Mouse (Mus musculus) frontal cortex, postnatal 10 days (tissue): ENCODE results near the gene Pym1.
"Not testable (repeated sequence)": the region's sequence is repeated elsewhere in the genome, so short reads cannot be mapped to it uniquely, and the experiment has no call there.

ENCODE experiments used
- DNase-seq, 2 experiments: peaks; one replicate each; pipeline ENCODE4 v3.0.0; 2022; ENCODE audit warnings: low spot score in 2 of 2, mixed read lengths in 1 of 2

Gene Pym1

GRCm38 (mm10) chr10:128747646-128748251 lies at the start of gene Pym1:
Gene Pym1, plus strand, starts transcription at chr10:128747889.
- DNase-seq: peak; percentile 48 to 53

- no peak for DNase-seq
Observed at GRCm38 (mm10) chr10:128699006-128699405, 48.7 kb upstream of the Pym1 start.

- DNase-seq: no peak
Observed at GRCm38 (mm10) chr10:128699611-128700010, 48.1 kb upstream of the Pym1 start.

GRCm38 (mm10) chr10:128700712-128701111 lies 47.0 kb upstream of the Pym1 start:
- no peak for DNase-seq

GRCm38 (mm10) chr10:128702328-128703007 lies 45.2 kb upstream of the Pym1 start:
- DNase-seq: no peak

GRCm38 (mm10) chr10:128703895-128704294 lies 43.8 kb upstream of the Pym1 start, which contains the start of gene Pmel:
Gene Pmel, plus strand, starts transcription at chr10:128704195.
- no peak for DNase-seq

GRCm38 (mm10) chr10:128704491-128705316 lies 43.0 kb upstream of the Pym1 start, which contains the start of gene Cdk2:
Gene Cdk2, minus strand, starts transcription at chr10:128705031.
- peak; percentile 68 to 87 for DNase-seq

- no peak for DNase-seq
Observed at GRCm38 (mm10) chr10:128705317-128705693, 42.4 kb upstream of the Pym1 start.

- not testable (repeated sequence) for DNase-seq
Observed at GRCm38 (mm10) chr10:128711318-128711717, 36.4 kb upstream of the Pym1 start.

GRCm38 (mm10) chr10:128715559-128716537 lies 31.8 kb upstream of the Pym1 start:
- no peak for DNase-seq

GRCm38 (mm10) chr10:128725466-128725865 lies 22.2 kb upstream of the Pym1 start:
- not testable (repeated sequence) for DNase-seq

- no peak for DNase-seq
Observed at GRCm38 (mm10) chr10:128728059-128728458, 19.6 kb upstream of the Pym1 start.

GRCm38 (mm10) chr10:128731002-128731433 lies 16.7 kb upstream of the Pym1 start:
- peak in 1 of 2 experiments; percentile 49 for DNase-seq

GRCm38 (mm10) chr10:128731992-128732391 lies 15.7 kb upstream of the Pym1 start:
- no peak for DNase-seq

GRCm38 (mm10) chr10:128737435-128737834 lies 10.3 kb upstream of the Pym1 start:
- no peak for DNase-seq

GRCm38 (mm10) chr10:128740296-128740695 lies 7.4 kb upstream of the Pym1 start:
- DNase-seq: no peak

- DNase-seq: no peak
Observed at GRCm38 (mm10) chr10:128742616-128743015, 5.1 kb upstream of the Pym1 start.

GRCm38 (mm10) chr10:128743235-128743634 lies 4.5 kb upstream of the Pym1 start:
- no peak for DNase-seq

GRCm38 (mm10) chr10:128743791-128744191 lies 3.9 kb upstream of the Pym1 start:
- DNase-seq: peak in 1 of 2 experiments; percentile 37

GRCm38 (mm10) chr10:128744211-128744610 lies 3.5 kb upstream of the Pym1 start:
- no peak for DNase-seq
